Comparison of ENCODE assay signal across 11 mouse cellular contexts in genomic region chr2:173238522-173238921, GRCm38 (mm10). TPM values are rescaled to one million over a fixed set of nuclear protein-coding genes. Genes with fewer than 3 reads are reported as not detected.
DNase-seq lines count a peak whose midpoint lies in the region; ATAC-seq and TF ChIP-seq lines count a peak whose summit lies in the region.
"Had no signal": no experiment of that assay in that cellular context is flagged by ENCODE, and none has a peak within 500 bp of the region (broad histone marks: within the 10 kb centered on the region; RNA-seq: fewer than 3 reads in every experiment).

No protein-coding gene starts in this region.

- WGBS in kidney, adult 2 months = 54% methylated on average over 14 of the region's 14 CpGs
- 1% methylated on average over 14 of the region's 14 CpGs for WGBS in forebrain, embryonic 14.5 days
- WGBS in midbrain, embryonic 12.5 days = 4% methylated on average over 14 of the region's 14 CpGs

- H3K27ac ChIP-seq in kidney, adult 2 months (ENCODE audit: insufficient read depth, low read depth, low read length) = peak overlapping the region; percentile 4; the same call in 1 of the 2 replicates
- H3K27ac ChIP-seq in forebrain, embryonic 14.5 days (ENCODE audit: low read depth, low read length) = no peak overlapping the region
- peak overlapping the region; percentile 78 for H3K27ac ChIP-seq in midbrain, embryonic 12.5 days (replicated peaks)

- H3K4me1 ChIP-seq in kidney, adult 2 months (ENCODE audit: control insufficient read depth, insufficient read depth, low read length) = peaks cover 9% of the 10 kb centered on the region; the same call in 1 of the 2 replicates
- peaks cover 43% of the 10 kb centered on the region for H3K4me1 ChIP-seq in forebrain, embryonic 14.5 days (ENCODE audit: control insufficient read depth, insufficient read depth, low read length)
- H3K4me1 ChIP-seq in midbrain, embryonic 12.5 days = peaks cover 96% of the 10 kb centered on the region

- 0 out of 2 replicates have a peak overlapping the region, but pooled peaks have one; percentile 26 for H3K9ac ChIP-seq in forebrain, embryonic 14.5 days (ENCODE audit: low read length)
- H3K9ac ChIP-seq in midbrain, embryonic 12.5 days (replicated peaks) = no peak overlapping the region

- H3K36me3 ChIP-seq in kidney, adult 2 months (ENCODE audit: control insufficient read depth, insufficient read depth, low read length) = no peaks in the 10 kb centered on the region
- H3K36me3 ChIP-seq in forebrain, embryonic 14.5 days (ENCODE audit: control insufficient read depth, insufficient read depth, low read length) = peaks cover 2% of the 10 kb centered on the region; the same call in 1 of the 2 replicates
- H3K36me3 ChIP-seq in midbrain, embryonic 12.5 days = no peaks in the 10 kb centered on the region

- H3K27me3 ChIP-seq in kidney, adult 2 months (replicated peaks; ENCODE audit: control insufficient read depth, insufficient read depth, low read length) = no peaks in the 10 kb centered on the region
- H3K27me3 ChIP-seq in forebrain, embryonic 14.5 days (replicated peaks; ENCODE audit: control insufficient read depth, insufficient read depth, low read length) = no peaks in the 10 kb centered on the region
- H3K27me3 ChIP-seq in midbrain, embryonic 12.5 days = peaks cover 30% of the 10 kb centered on the region

- H3K9me3 ChIP-seq in forebrain, embryonic 14.5 days (replicated peaks; ENCODE audit: control insufficient read depth, low read length) = no peaks in the 10 kb centered on the region
- H3K9me3 ChIP-seq in midbrain, embryonic 12.5 days = no peaks in the 10 kb centered on the region

- H3K4me3 ChIP-seq in kidney, adult 2 months (ENCODE audit: insufficient read depth, low read depth, low read length) = no peak overlapping the region
- no peak overlapping the region for H3K4me3 ChIP-seq in forebrain, embryonic 14.5 days (ENCODE audit: low read depth, low read length)
- no peak overlapping the region for H3K4me3 ChIP-seq in midbrain, embryonic 12.5 days

- 0 out of 2 replicates have a peak, but pooled peaks have one; percentile 4 for ATAC-seq in forebrain, embryonic 14.5 days
- ATAC-seq in midbrain, embryonic 12.5 days (ENCODE audit: low FRiP score, low read depth) = peak; percentile 59
- no peak for ATAC-seq in CD4-positive, CD25-positive, alpha-beta regulatory T cell, adult 4 months

- no peak for TF ChIP-seq CTCF in kidney, adult 2 months (conservative IDR thresholded peaks at IDR 0.05; ENCODE audit: insufficient read depth, insufficient read length, low read depth, low read length)

- H3K4me2 ChIP-seq in forebrain, embryonic 14.5 days (ENCODE audit: low read length) = no peak overlapping the region
- peak overlapping the region; percentile 33 for H3K4me2 ChIP-seq in midbrain, embryonic 12.5 days (replicated peaks)

- no peak for TF ChIP-seq POLR2A in kidney, adult 2 months (IDR thresholded peaks at IDR 0.05; ENCODE audit: low read depth, low read length)

- DNase-seq in kidney, adult 2 months = no peak
- no peak for DNase-seq in kidney, postnatal 4 days
- DNase-seq in Muller cell, postnatal 12 days (ENCODE audit: inconsistent ontology term) = peak; percentile 72
- peak; percentile 50 for DNase-seq in forebrain, embryonic 14.5 days (ENCODE audit: low spot score)
- DNase-seq in adrenal gland, postnatal 14 days = no peak
- no peak for DNase-seq in layer of hippocampus, postnatal 36 days
- DNase-seq: kidney, postnatal 36 days; left cerebral cortex, postnatal 4 days; lung, postnatal 14 days had no signal

RNA-seq across cellular contexts. Expression of gene Zbp1, which starts 19.8 kb away (rescaled TPM):
- 3.3 and 7.8 TPM in 2 replicates for polyA plus RNA-seq in kidney, adult 2 months (2012; rRNA removed)
- not detected in 2 replicates for polyA plus RNA-seq in forebrain, embryonic 14.5 days (2014; fragmentation: Nextera tagmentation; extraction: Ambion mirVana)
- polyA plus RNA-seq in midbrain, embryonic 12.5 days (2016; fragmentation: Nextera tagmentation; extraction: Ambion mirVana) = 0.63 and 0.80 TPM in 2 replicates
- 2.6 and 4.3 TPM in 2 replicates for total RNA-seq in adrenal gland, postnatal 14 days (2021)
- polyA plus RNA-seq in CD4-positive, CD25-positive, alpha-beta regulatory T cell, adult 4 months (2017; shearing (Covaris generic)) = 100 to 1,000 TPM in 1 of 2 experiments, 10 to 100 TPM in 1; 85.2 to 140 TPM
- total RNA-seq in layer of hippocampus, postnatal 36 days (2021) = under 1 TPM in 1 of 2 experiments, not detected in 1; 0.35 TPM

RNA-seq across cellular contexts. Expression of gene Pmepa1, which starts 37.8 kb away (rescaled TPM):
- 35.6 and 44.7 TPM in 2 replicates for polyA plus RNA-seq in kidney, adult 2 months (2012; rRNA removed)
- 6.9 and 8.8 TPM in 2 replicates for polyA plus RNA-seq in forebrain, embryonic 14.5 days (2014; fragmentation: Nextera tagmentation; extraction: Ambion mirVana)
- polyA plus RNA-seq in midbrain, embryonic 12.5 days (2016; fragmentation: Nextera tagmentation; extraction: Ambion mirVana) = 4.6 and 4.8 TPM in 2 replicates
- 58.4 and 117 TPM in 2 replicates for total RNA-seq in adrenal gland, postnatal 14 days (2021)
- polyA plus RNA-seq in CD4-positive, CD25-positive, alpha-beta regulatory T cell, adult 4 months (2017; shearing (Covaris generic)) = 10 to 100 TPM; 10.4 to 12.7 TPM
- 10 to 100 TPM; 20.3 to 23.2 TPM for total RNA-seq in layer of hippocampus, postnatal 36 days (2021)

Comparison
In these comparisons a context has a peak if more than half of its experiments do, and no peak if none do; other contexts are left out.
1. DNase-seq: peak in Muller cell, postnatal 12 days (single experiment) and forebrain, embryonic 14.5 days (single experiment); none in kidney, adult 2 months (single experiment), kidney, postnatal 4 days (0 of 2), adrenal gland, postnatal 14 days (single experiment) and layer of hippocampus, postnatal 36 days (0 of 2).